Mouse (Mus musculus) liver, embryonic 16.5 days (tissue): ENCODE results near the gene Map4k2. TPM values are rescaled to one million over a fixed set of nuclear protein-coding genes. Genes with fewer than 3 reads are reported as not detected.

Experiments
- ATAC-seq: fragments of 200-750 bp; cut with Nextera tagmentation; 2 replicates; pipeline ENCODE4 v1.8.0; 2017; ENCODE audit warnings: low read depth, mild to moderate bottlenecking, moderate number of reproducible peaks, moderate library complexity
- H3K27ac ChIP-seq: fragments of 300-500 bp; sonication (generic); 2 replicates; pipeline ENCODE4 v1.5.1; 2014; ENCODE audit warnings: mild to moderate bottlenecking, low read length
- H3K27me3 ChIP-seq: fragments of 300-500 bp; sonication (generic); 2 replicates; pipeline ENCODE4 v1.6.1; 2014; ENCODE audit warnings: low read depth, low read length, mixed read lengths; ENCODE audit not compliant: control insufficient read depth, insufficient read depth
- H3K36me3 ChIP-seq: fragments of 300-500 bp; sonication (generic); 2 replicates; pipeline ENCODE4 v1.6.1; 2014; ENCODE audit warnings: mild to moderate bottlenecking; ENCODE audit not compliant: control insufficient read depth, insufficient read depth
- H3K4me1 ChIP-seq: fragments of 300-500 bp; sonication (generic); 2 replicates; pipeline ENCODE4 v1.6.1; 2014; ENCODE audit warnings: low read depth, low read length, mixed read lengths; ENCODE audit not compliant: control insufficient read depth
- H3K4me2 ChIP-seq: fragments of 300-500 bp; sonication (generic); 2 replicates; pipeline ENCODE4 v1.6.1; 2014; ENCODE audit warnings: low read depth, low read length, mixed read lengths
- H3K4me3 ChIP-seq: fragments of 300-500 bp; sonication (generic); 2 replicates; pipeline ENCODE4 v1.5.1; 2014; ENCODE audit warnings: low read depth, mild to moderate bottlenecking, low read length
- H3K9ac ChIP-seq: fragments of 300-500 bp; sonication (generic); 2 replicates; pipeline ENCODE4 v1.6.1; 2014; ENCODE audit warnings: low read depth, low read length
- H3K9me3 ChIP-seq: fragments of 300-500 bp; sonication (generic); replicated peaks from 2 replicates; pipeline ENCODE4 v1.6.1; 2016; ENCODE audit warnings: low read length; ENCODE audit not compliant: control insufficient read depth
- WGBS: fragments of 180-500 bp; shearing (Covaris S2); extraction: QIAGEN DNeasy Blood & Tissue Kit; methylation state at CpG from one replicate; pipeline ENCODE4 v1.1.7; 2014; ENCODE audit not compliant: insufficient replicate concordance; 5-methylcytosine and 5-hydroxymethylcytosine counted together
- polyA plus RNA-seq: library from polyadenylated mRNA; unstranded; fragments of >200 nt; fragmentation: Nextera tagmentation; extraction: Ambion mirVana; gene quantifications from 2 replicates; pipeline ENCODE4 v1.2.1, GENCODE M21; 2015

Map4k2 gene
- polyA plus RNA-seq, 1 experiment from 2014 or later = 8.6 TPM

DNA sequence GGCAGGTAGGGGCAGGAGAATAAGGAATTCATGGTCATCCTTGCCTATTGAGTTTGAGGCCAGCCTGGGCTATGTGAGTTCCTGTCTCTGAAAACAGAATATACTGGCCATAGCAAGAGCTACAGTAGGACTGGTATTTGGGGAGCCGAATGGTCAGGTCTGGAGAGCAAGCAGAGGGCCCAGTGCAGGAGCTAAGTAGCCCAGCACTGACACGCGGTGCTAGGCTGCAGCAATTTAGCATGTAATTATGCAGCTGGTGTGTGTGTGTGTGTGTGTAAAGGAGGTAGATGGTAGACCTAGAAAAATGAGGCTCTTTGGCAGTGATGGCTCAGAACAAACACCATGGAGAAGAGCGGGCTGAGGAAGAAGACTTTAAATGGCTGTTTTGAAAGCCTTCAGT is 6.7 kb downstream of the Map4k2 start:
- H3K4me1 ChIP-seq = peaks cover 22% of the 10 kb centered on the region

DNA sequence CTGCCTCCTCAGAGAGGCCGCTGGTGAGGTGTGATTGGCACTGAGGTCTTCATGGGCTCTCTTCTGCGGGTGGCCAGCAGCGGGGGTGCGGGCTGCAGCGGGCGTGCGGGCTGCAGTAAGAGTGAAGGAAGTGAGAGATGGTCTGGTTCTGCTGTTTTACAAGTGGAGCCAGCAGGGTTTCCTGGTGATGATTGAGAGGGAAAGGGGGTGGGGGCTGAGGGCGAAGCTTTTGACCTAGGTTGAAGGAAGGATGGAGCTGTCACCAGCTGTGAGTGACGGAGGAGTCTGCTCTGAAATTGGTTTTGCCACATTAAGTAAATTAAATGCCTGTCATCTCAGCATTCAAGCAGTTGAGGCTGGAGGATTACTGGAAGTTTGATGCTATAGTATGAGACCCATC is 7.8 kb downstream of the Map4k2 start:
- Histone ChIP-seq H3K9ac (peak overlapping the region; percentile 1; the same call in 1 of the 2 replicates), H3K4me2 (peak overlapping the region; percentile 9; the same call in 1 of the 2 replicates), H3K9me3 (no peaks in the 10 kb centered on the region), H3K36me3 (peaks cover 9% of the 10 kb centered on the region), H3K27me3 (no peaks in the 10 kb centered on the region), H3K4me1 (peaks cover 16% of the 10 kb centered on the region), H3K4me3 (no peak overlapping the region), H3K27ac (no peak overlapping the region)
- 38% methylated on average over 9 of the region's 9 CpGs for whole genome bisulfite sequencing
- no peak for ATAC-seq

More for the DNA sequence above, 6.7 kb downstream of the Map4k2 start:
- no peak overlapping the region for H3K9ac ChIP-seq
- no peak overlapping the region for H3K27ac ChIP-seq
- no peak overlapping the region for H3K4me2 ChIP-seq
- H3K9me3 ChIP-seq = no peaks in the 10 kb centered on the region
- H3K4me3 ChIP-seq = no peak overlapping the region
- H3K36me3 ChIP-seq = peaks cover 9% of the 10 kb centered on the region
- ATAC-seq = no peak
- no peaks in the 10 kb centered on the region for H3K27me3 ChIP-seq
- WGBS = 88% methylated on average over 4 of the region's 4 CpGs

DNA sequence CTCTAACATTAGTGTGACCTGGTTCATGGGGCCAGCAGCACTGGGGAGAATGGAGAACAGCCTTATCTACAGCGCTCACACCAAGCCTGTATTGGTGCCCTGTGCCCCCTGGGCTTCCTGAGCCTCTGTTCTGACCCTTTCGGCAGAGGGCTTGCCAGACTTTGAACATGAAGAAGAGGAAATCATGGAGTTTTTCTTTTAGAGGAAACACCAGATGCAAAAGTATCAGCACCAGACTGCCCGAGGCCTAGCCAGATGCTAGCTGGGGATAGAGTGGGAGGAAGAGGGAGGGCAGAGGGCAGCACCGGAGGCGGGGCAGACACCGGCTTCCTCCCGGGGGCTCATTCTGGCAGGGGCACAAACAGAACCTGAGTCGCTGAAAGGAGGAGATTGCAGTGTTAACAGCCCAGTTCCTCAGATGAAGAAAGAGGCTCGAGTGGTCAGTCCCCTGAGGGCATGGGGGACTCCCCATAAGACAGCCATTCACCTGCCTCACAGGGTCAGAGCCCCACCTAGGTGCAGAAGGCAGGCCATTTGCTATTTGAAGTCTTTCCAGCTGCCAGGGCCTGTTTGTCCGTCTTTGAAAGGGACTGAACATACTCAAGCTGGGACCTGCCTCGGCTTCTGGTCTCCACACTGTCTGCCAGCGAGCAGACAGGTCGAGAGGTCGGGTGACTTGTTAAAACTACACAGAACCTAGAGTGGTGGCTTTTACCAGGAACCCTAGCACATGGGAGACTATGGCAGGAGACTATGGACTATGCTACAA is 8.5 kb downstream of the Map4k2 start:
- Histone ChIP-seq H3K4me2 (peak overlapping the region; percentile 9; the same call in 1 of the 2 replicates), H3K4me3 (no peak overlapping the region), H3K9me3 (no peaks in the 10 kb centered on the region), H3K27me3 (no peaks in the 10 kb centered on the region), H3K9ac (peak overlapping the region; percentile 1; the same call in 1 of the 2 replicates), H3K4me1 (peaks cover 16% of the 10 kb centered on the region), H3K27ac (peak overlapping the region; percentile 48), H3K36me3 (peaks cover 9% of the 10 kb centered on the region)
- 18% methylated on average over 14 of the region's 14 CpGs for WGBS
- peak; percentile 59 for ATAC-seq

DNA sequence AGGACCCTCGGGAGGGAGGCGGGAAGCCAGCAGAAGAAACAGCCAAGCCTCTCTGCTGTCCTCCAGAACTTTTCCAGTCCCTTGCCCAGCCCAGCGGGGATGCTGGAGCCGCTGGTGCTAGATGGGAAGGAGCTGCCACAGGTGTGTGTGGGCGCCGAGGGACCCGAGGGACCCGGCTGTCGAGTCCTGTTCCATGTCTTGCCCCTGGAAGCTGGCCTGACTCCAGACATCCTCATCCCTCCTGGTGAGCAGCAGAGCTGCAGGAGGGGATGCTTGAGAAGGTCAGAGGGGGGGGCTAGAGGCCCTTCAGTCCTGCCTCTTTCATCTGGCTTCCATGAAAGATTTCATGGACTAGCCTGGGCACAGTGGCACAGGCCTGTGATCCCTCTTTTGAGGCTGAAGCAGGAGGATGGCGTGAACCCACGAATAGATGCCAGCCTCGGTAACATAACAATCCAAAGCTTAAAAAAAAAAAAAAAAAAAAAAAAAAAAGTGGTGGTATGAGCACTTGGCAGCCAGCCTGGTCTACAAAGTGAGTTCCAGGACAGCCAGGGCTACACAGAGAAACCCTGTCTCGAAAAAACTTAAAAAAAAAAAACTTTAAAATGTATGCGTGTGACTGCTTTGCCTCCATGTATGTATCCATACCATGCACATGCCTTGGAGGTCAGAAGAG is 10.6 kb downstream of the Map4k2 start:
- Histone ChIP-seq H3K9me3 (no peaks in the 10 kb centered on the region), H3K27ac (no peak overlapping the region), H3K9ac (no peak overlapping the region), H3K4me3 (no peak overlapping the region), H3K4me1 (peaks cover 16% of the 10 kb centered on the region), H3K36me3 (no peaks in the 10 kb centered on the region), H3K4me2 (no peak overlapping the region), H3K27me3 (no peaks in the 10 kb centered on the region)
- ATAC-seq = no peak
- WGBS = 72% methylated on average over 14 of the region's 14 CpGs

DNA sequence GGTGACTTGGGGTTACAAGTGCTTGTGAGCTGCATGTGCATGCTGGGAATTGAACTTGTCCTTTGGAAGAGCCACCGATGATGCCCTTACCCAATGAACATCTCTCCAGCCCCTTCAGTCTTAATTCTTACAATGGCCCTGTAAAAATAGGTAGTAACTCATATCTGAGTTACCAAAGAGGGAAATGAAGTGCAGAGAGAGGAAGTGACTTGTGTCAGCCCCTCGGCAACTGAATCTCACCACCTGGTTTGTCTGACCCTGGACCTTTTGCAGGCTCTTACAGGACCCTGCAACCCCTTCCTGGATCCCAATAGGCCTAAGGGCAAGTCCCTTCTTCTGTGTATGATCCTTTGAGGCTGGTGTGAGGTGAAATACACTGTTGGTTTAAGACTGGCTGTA is 11.2 kb downstream of the Map4k2 start:
- Histone ChIP-seq H3K9ac (no peak overlapping the region), H3K9me3 (no peaks in the 10 kb centered on the region), H3K27me3 (no peaks in the 10 kb centered on the region), H3K4me3 (no peak overlapping the region), H3K36me3 (no peaks in the 10 kb centered on the region), H3K4me1 (peaks cover 16% of the 10 kb centered on the region), H3K4me2 (no peak overlapping the region), H3K27ac (no peak overlapping the region)
- no peak for ATAC-seq
- WGBS = 38% methylated on average over 2 of the region's 2 CpGs

DNA sequence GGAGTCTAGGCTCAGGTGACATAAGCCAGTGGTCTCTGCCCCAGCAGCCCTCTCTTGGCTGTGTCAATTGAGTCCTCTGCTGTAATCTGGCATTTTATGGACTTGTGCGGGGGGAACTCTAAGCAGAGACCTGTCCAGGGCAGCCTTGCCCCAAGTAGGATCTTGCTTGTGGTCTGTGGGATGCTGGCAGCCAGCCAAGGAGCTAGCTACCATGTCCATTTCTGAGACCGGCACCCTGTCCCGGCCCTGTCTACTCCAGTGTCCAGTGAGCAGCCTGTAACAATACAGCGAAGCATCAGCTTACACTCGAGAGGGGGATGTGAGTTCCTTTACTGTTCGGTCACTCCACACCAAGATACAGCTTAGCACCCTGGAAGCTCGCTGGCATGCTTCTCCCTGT is 13.1 kb downstream of the Map4k2 start:
- H3K4me3 ChIP-seq = no peak overlapping the region
- no peak overlapping the region for H3K27ac ChIP-seq
- no peaks in the 10 kb centered on the region for H3K27me3 ChIP-seq
- H3K4me2 ChIP-seq = no peak overlapping the region
- H3K36me3 ChIP-seq = no peaks in the 10 kb centered on the region
- no peaks in the 10 kb centered on the region for H3K9me3 ChIP-seq
- H3K9ac ChIP-seq = no peak overlapping the region
- H3K4me1 ChIP-seq = peaks cover 9% of the 10 kb centered on the region
- ATAC-seq = no peak
- WGBS = 71% methylated on average over 7 of the region's 7 CpGs

DNA sequence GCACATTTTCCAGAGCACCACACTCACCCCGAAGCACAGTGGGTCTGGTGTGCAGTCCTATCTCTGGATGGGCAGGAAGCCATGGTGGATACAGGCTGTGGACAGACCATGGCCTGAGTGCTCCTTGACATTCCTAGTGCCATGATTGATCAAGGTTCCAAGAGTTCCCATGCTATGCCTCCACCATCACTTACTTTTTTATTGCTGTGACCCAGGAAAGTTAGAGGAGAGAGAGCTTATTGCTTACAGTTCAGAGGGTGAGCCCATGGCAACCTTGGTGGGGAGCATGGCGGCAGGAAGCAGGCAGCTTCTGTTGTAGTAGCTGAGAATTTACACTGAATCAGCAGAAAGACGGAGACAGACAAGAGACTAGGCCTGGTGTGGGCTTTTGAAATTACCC is 20.4 kb downstream of the Map4k2 start:
- Histone ChIP-seq H3K27me3 (no peaks in the 10 kb centered on the region), H3K9ac (no peak overlapping the region), H3K9me3 (no peaks in the 10 kb centered on the region), H3K36me3 (peaks cover 9% of the 10 kb centered on the region), H3K4me1 (peaks cover 17% of the 10 kb centered on the region), H3K4me2 (no peak overlapping the region), H3K27ac (no peak overlapping the region), H3K4me3 (no peak overlapping the region)
- WGBS = 63% methylated on average over 3 of the region's 3 CpGs
- no peak for ATAC-seq

DNA sequence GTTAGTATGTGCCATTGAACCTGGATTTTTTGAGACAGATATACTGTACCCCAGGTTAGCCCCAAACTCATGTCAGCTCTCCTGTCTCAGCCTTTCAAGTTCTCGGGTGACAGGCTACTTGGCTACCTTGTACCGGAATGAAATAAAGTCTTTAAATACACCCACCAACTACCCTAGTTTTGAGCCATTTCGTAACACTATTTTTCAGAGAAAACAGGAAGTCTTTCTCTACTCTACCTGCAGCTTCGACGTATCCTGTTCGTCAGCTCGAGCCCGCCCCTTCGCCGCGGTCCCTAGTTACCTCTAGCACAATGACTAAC is 22.1 kb downstream of the Map4k2 start:
- Histone ChIP-seq H3K27ac (peak overlapping the region; percentile 73), H3K4me1 (peaks cover 24% of the 10 kb centered on the region), H3K27me3 (no peaks in the 10 kb centered on the region), H3K36me3 (peaks cover 26% of the 10 kb centered on the region), H3K4me3 (peak overlapping the region; percentile 100), H3K9me3 (no peaks in the 10 kb centered on the region), H3K9ac (peak overlapping the region; percentile 54), H3K4me2 (peak overlapping the region; percentile 71)
- WGBS = under 1% methylated on average over 11 of the region's 11 CpGs
- no peak for ATAC-seq
